Comparison of ENCODE assay signal across 21 mouse cellular contexts in the genomic region with DNA sequence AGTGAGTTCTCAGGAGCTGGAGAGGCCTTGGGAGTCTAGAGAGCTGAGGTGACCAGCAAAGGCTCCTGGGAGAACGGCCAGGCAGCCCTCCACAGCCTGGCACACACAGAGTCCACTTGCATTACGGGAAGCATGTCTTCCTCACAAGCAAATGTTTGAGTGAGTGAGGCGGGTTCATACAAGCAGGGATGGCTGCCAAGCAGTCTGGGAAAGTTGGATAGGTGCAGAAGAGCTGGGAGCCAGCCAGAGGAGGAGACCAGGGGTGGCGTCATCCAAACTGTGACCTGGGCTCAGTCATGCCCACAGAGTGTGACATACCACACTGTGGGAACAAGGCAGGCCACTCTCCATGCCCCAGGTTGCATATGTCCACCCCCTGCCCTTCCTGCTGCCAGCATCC. TPM values are rescaled to one million over a fixed set of nuclear protein-coding genes. Genes with fewer than 3 reads are reported as not detected.
DNase-seq lines count a peak whose midpoint lies in the region; ATAC-seq lines count a peak whose summit lies in the region.
"Had no signal": no experiment of that assay in that cellular context is flagged by ENCODE, and none has a peak within 500 bp of the region (broad histone marks: within the 10 kb centered on the region; RNA-seq: fewer than 3 reads in every experiment).

No protein-coding gene starts in this region.

- intact Hi-C loops in heart, postnatal 36 days (cut with DNase I) = no loop called here

- H3K4me3 ChIP-seq in forebrain, embryonic 16.5 days (replicated peaks; ENCODE audit: low read length) = no peak overlapping the region
- H3K4me3 ChIP-seq: embryonic facial prominence, embryonic 10.5 days; forebrain, embryonic 12.5 days; heart, adult 2 months had no signal

- no peaks in the 10 kb centered on the region for H3K9me3 ChIP-seq in forebrain, embryonic 16.5 days (ENCODE audit: control insufficient read depth, low read length)
- H3K9me3 ChIP-seq: embryonic facial prominence, embryonic 10.5 days; forebrain, embryonic 12.5 days had no signal

- WGBS in forebrain, embryonic 16.5 days = 68% methylated on average over 4 of the region's 4 CpGs

- DNase-seq in cerebellum, adult 18-20 months = peak; percentile 60 to 61
- DNase-seq in cerebellum, adult 11-12 months = no peak
- DNase-seq in heart, postnatal 36 days = peak; percentile 42 to 53
- DNase-seq in heart, adult 8-10 months (ENCODE audit: low spot score) = no peak
- DNase-seq in brain, adult 2 months (ENCODE audit: low read depth, low spot score) = peak; percentile 57
- DNase-seq in cerebellum, postnatal 14 days = peak; percentile 72 to 75
- no peak for DNase-seq in ovary, postnatal 10 days (ENCODE audit: low spot score)
- DNase-seq: B cell, adult 2 months; gastrocnemius, postnatal 10 days; kidney, adult 9 months; kidney, postnatal 25 days; liver; lung, postnatal 10 days; right cerebral cortex, adult 18-20 months had no signal

- no peaks in the 10 kb centered on the region for H3K4me1 ChIP-seq in forebrain, embryonic 16.5 days (replicated peaks; ENCODE audit: control insufficient read depth, insufficient read depth, low read length)

- H3K36me3 ChIP-seq in forebrain, embryonic 16.5 days (ENCODE audit: control insufficient read depth, insufficient read depth) = no peaks in the 10 kb centered on the region
- H3K36me3 ChIP-seq: embryonic facial prominence, embryonic 10.5 days; forebrain, embryonic 12.5 days had no signal

- H3K9ac ChIP-seq in forebrain, embryonic 16.5 days (replicated peaks; ENCODE audit: low read depth, low read length) = no peak overlapping the region
- H3K9ac ChIP-seq: forebrain, embryonic 12.5 days had no signal

- H3K4me2 ChIP-seq in forebrain, embryonic 16.5 days (ENCODE audit: low read length) = no peak overlapping the region
- H3K4me2 ChIP-seq: forebrain, embryonic 12.5 days; midbrain, embryonic 11.5 days had no signal

- ATAC-seq in forebrain, embryonic 16.5 days = no peak
- ATAC-seq: inflammation-experienced regulatory T-cells, adult 6 months had no signal

- H3K27me3 ChIP-seq in forebrain, embryonic 16.5 days (replicated peaks; ENCODE audit: control insufficient read depth, insufficient read depth, low read length) = no peaks in the 10 kb centered on the region
- H3K27me3 ChIP-seq: forebrain, embryonic 12.5 days had no signal

- H3K27ac ChIP-seq in forebrain, embryonic 16.5 days (ENCODE audit: low read length) = no peak overlapping the region
- H3K27ac ChIP-seq: embryonic facial prominence, embryonic 10.5 days; forebrain, embryonic 12.5 days; heart, adult 2 months; stomach, postnatal 0 days had no signal

RNA-seq across cellular contexts. Expression of a gene that starts 25.2 kb away (rescaled TPM):
- total RNA-seq in heart, postnatal 36 days (2021) = 10 to 100 TPM; 23.7 to 35.7 TPM
- 10 to 100 TPM; 14.8 to 30.1 (median 17.9) TPM for total RNA-seq in heart, adult 8-10 months (2022)
- 2.3 and 2.7 TPM in 2 replicates for polyA plus RNA-seq in forebrain, embryonic 16.5 days (2015; fragmentation: Nextera tagmentation; extraction: Ambion mirVana)

Comparison
In these comparisons a context has a peak if more than half of its experiments do, and no peak if none do; other contexts are left out.
1. DNase-seq: peak in cerebellum, adult 18-20 months (2 of 2), heart, postnatal 36 days (2 of 2), brain, adult 2 months (single experiment) and cerebellum, postnatal 14 days (2 of 2); none in cerebellum, adult 11-12 months (single experiment), heart, adult 8-10 months (single experiment) and ovary, postnatal 10 days (single experiment).